Mouse (Mus musculus) liver, embryonic 14.5 days (tissue): ENCODE results near the gene Cmip.

Source experiments
- CTCF ChIP-seq: IDR thresholded peaks from 2 replicates; pipeline ENCODE4 v1.5.1; 2016; ENCODE audit warnings: antibody characterized with exemption, low read depth, control low read depth
- EP300 ChIP-seq: IDR thresholded peaks from 2 replicates; pipeline ENCODE4 v1.6.1; 2016; ENCODE audit warnings: antibody characterized with exemption, low read depth

GRCm38 (mm10) chr8:117328758-117329157 is 71.9 kb downstream of the Cmip start:
- no peak for TF ChIP-seq EP300
- TF ChIP-seq CTCF: no peak
